Mouse (Mus musculus) myocyte (in vitro differentiated cells): ENCODE data around the gene Cnot6l. TPM values are rescaled to one million over a fixed set of nuclear protein-coding genes. Genes with fewer than 3 reads are reported as not detected.

Source experiments
- H3K27me3 ChIP-seq: one replicate; pipeline ENCODE4 v1.6.1; 2011; ENCODE audit not compliant: control insufficient read depth, insufficient read depth, insufficient read length
- H3K36me3 ChIP-seq: one replicate; pipeline ENCODE4 v1.6.1; 2011; ENCODE audit not compliant: control insufficient read depth, insufficient read depth
- H3K4me2 ChIP-seq: one replicate; pipeline ENCODE4 v1.6.1; 2011; ENCODE audit warnings: low read depth, control low read depth
- H3K4me3 ChIP-seq: one replicate; pipeline ENCODE4 v1.5.1; 2011; ENCODE audit warnings: mild to moderate bottlenecking, control low read depth, moderate library complexity
- H3K79me2 ChIP-seq: one replicate; pipeline ENCODE4 v1.6.1; 2011; ENCODE audit not compliant: control insufficient read depth, insufficient read depth
- H3ac ChIP-seq: one replicate; pipeline ENCODE4 v1.6.1; 2011; ENCODE audit not compliant: control insufficient read depth, insufficient read length
- CEBPB ChIP-seq: IDR thresholded peaks from 2 replicates; pipeline ENCODE4 v1.6.1; 2011; ENCODE audit warnings: mild to moderate bottlenecking, moderate library complexity; ENCODE audit not compliant: poor library complexity, insufficient read depth, severe bottlenecking
- E2F4 ChIP-seq: IDR thresholded peaks from one replicate; pipeline ENCODE4 v1.6.1; 2011; ENCODE audit warnings: mild to moderate bottlenecking, control low read depth, moderate library complexity; ENCODE audit not compliant: insufficient read depth
- MAX ChIP-seq: IDR thresholded peaks from one replicate; pipeline ENCODE4 v1.6.1; 2011; ENCODE audit warnings: low read depth, mild to moderate bottlenecking, control low read depth
- MYOD1 ChIP-seq, 3 experiments: IDR thresholded peaks; one replicate each; pipeline ENCODE4 v1.6.1; 2011; ENCODE audit warnings: control low read depth in 2 of 3, low read depth in 2 of 3, mild to moderate bottlenecking in 2 of 3, moderate library complexity in 1 of 3; ENCODE audit not compliant: insufficient read length in 2 of 3, control insufficient read depth in 1 of 3
- MYOG ChIP-seq, 3 experiments: IDR thresholded peaks; one replicate each; pipeline ENCODE4 v1.6.1; 2011; ENCODE audit warnings: control low read depth in 2 of 3, low read depth in 2 of 3, mild to moderate bottlenecking in 2 of 3; ENCODE audit not compliant: insufficient read length in 2 of 3, control insufficient read depth in 1 of 3, insufficient read depth in 1 of 3
- POLR2A ChIP-seq: IDR thresholded peaks from one replicate; pipeline ENCODE4 v1.6.1; 2011; ENCODE audit warnings: low read depth, mild to moderate bottlenecking, control low read depth, moderate library complexity; ENCODE audit not compliant: insufficient read length
- POLR2AphosphoS2 ChIP-seq: IDR thresholded peaks from one replicate; pipeline ENCODE4 v1.6.1; 2011; ENCODE audit warnings: low read depth, control low read depth; ENCODE audit not compliant: insufficient read length
- REST ChIP-seq: IDR thresholded peaks from one replicate; pipeline ENCODE4 v1.6.1; 2011; ENCODE audit warnings: mild to moderate bottlenecking, control low read depth, moderate library complexity; ENCODE audit not compliant: insufficient read depth, insufficient read length
- SRF ChIP-seq: IDR thresholded peaks from one replicate; pipeline ENCODE4 v1.6.1; 2011; ENCODE audit warnings: low read depth; ENCODE audit not compliant: control insufficient read depth, insufficient read length
- TCF12 ChIP-seq: IDR thresholded peaks from one replicate; pipeline ENCODE4 v1.6.1; 2011; ENCODE audit warnings: mild to moderate bottlenecking, control low read depth; ENCODE audit not compliant: poor library complexity, insufficient read depth, severe bottlenecking
- TCF3 ChIP-seq: IDR thresholded peaks from one replicate; pipeline ENCODE4 v1.6.1; 2011; ENCODE audit warnings: low read depth, control low read depth; ENCODE audit not compliant: insufficient read length
- USF1 ChIP-seq: IDR thresholded peaks from one replicate; pipeline ENCODE4 v1.6.1; 2011; ENCODE audit warnings: low read depth, mild to moderate bottlenecking, control low read depth, moderate library complexity
- polyA plus RNA-seq: library from polyadenylated mRNA; unstranded; fragments of >200 nt; fragmentation: generic; extraction: Trizol; gene quantifications from one replicate; pipeline ENCODE4 v1.2.1, GENCODE M21; 2012; ENCODE audit warnings: missing spikeins

Cnot6l gene
- polyA plus RNA-seq, 1 experiment = 26.5 TPM

DNA sequence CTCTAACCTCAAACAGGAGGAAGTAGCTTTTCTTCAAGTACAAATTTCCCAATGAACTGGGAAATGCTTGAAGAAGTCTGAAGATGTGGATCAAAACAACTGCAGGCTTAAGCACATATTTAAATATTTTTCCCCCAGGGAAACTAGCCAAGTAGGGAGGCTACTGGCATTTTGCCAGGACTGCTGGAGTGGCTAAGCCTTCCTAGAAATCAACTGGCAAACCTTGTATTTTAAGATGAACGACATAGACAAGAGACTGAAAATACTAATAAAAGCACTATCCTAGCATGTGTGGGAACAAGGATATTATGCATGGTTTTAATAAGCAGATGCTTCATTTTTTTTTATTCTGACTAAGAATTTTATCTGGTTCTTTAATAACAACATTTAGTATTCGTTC is 42.9 kb upstream of the Cnot6l start:
- H3K36me3 ChIP-seq = no peaks in the 10 kb centered on the region
- no peak overlapping the region for H3K4me3 ChIP-seq
- no peaks in the 10 kb centered on the region for H3K27me3 ChIP-seq
- H3K79me2 ChIP-seq = peaks cover 18% of the 10 kb centered on the region
- TF ChIP-seq E2F4 (no peak), MYOG (IDR thresholded peaks at IDR 0.05; ENCODE audit: control insufficient read depth in 1 of 3, insufficient read depth in 1 of 3, insufficient read length in 2 of 3, low read depth in 2 of 3) (no peak), CEBPB (no peak), POLR2AphosphoS2 (no peak), USF1 (no peak), TCF12 (no peak), MYOD1 (IDR thresholded peaks at IDR 0.05; ENCODE audit: control insufficient read depth in 1 of 3, insufficient read length in 2 of 3, low read depth in 2 of 3) (no peak)
- no peak overlapping the region for H3ac ChIP-seq
- H3K4me2 ChIP-seq = peak overlapping the region; percentile 41

DNA sequence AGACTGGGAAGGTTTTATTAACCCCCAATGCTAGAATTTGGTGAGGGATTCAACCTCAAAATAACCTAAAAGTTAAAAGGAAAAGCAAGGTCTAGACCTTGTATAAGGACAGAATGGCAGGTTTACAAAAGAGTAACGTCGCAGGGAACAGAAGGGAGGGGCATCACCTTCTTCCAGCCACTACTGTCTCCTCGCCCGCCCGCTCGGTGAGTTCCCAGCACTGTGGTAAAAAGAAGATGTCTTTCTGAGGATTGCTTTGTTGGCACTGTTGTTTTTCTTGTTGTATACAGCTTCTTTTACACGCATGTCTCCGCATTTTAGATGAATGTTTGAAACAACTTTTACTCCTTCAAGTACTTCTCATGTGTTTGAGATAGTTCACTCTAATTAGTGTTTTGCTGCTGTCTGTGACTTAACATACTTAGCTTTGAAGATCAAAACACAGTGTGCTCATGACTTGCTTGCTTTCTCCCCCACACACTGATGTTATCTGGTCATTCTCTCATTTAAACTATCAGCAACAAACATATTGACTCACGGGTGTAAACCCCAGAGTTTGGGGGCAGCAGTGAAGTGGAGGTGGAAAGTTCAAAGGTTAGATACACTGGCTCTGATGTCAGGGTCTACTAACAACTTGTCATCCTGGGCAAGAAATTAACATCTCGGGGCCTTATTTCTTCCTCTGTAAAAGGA is 37.6 kb upstream of the Cnot6l start:
- TF ChIP-seq MYOD1 (IDR thresholded peaks at IDR 0.05; ENCODE audit: control insufficient read depth in 1 of 3, insufficient read length in 2 of 3, low read depth in 2 of 3) = no peak
- no peak for TF ChIP-seq E2F4
- no peak for TF ChIP-seq TCF12
- TF ChIP-seq CEBPB = no peak
- no peak for TF ChIP-seq SRF
- TF ChIP-seq POLR2A = no peak
- no peak for TF ChIP-seq POLR2AphosphoS2
- TF ChIP-seq USF1 = no peak
- TF ChIP-seq MAX = no peak
- no peak for TF ChIP-seq REST
- no peak for TF ChIP-seq TCF3
- TF ChIP-seq MYOG (IDR thresholded peaks at IDR 0.05; ENCODE audit: control insufficient read depth in 1 of 3, insufficient read depth in 1 of 3, insufficient read length in 2 of 3, low read depth in 2 of 3) = no peak
- no peaks in the 10 kb centered on the region for H3K79me2 ChIP-seq
- H3ac ChIP-seq = no peak overlapping the region
- no peak overlapping the region for H3K4me3 ChIP-seq
- H3K4me2 ChIP-seq = no peak overlapping the region
- H3K36me3 ChIP-seq = no peaks in the 10 kb centered on the region
- H3K27me3 ChIP-seq = no peaks in the 10 kb centered on the region

- Histone ChIP-seq H3K36me3 (no peaks in the 10 kb centered on the region), H3K4me2 (no peak overlapping the region)
- TF ChIP-seq USF1 = no peak
- TF ChIP-seq POLR2AphosphoS2 = no peak
- TF ChIP-seq REST = no peak
- TF ChIP-seq TCF12 = no peak
- TF ChIP-seq CEBPB = no peak
- TF ChIP-seq TCF3 = no peak
- TF ChIP-seq MAX = no peak
- no peak for TF ChIP-seq POLR2A
Observed at GRCm38 (mm10) chr5:96200269-96200668, 36.3 kb upstream of the Cnot6l start.

DNA sequence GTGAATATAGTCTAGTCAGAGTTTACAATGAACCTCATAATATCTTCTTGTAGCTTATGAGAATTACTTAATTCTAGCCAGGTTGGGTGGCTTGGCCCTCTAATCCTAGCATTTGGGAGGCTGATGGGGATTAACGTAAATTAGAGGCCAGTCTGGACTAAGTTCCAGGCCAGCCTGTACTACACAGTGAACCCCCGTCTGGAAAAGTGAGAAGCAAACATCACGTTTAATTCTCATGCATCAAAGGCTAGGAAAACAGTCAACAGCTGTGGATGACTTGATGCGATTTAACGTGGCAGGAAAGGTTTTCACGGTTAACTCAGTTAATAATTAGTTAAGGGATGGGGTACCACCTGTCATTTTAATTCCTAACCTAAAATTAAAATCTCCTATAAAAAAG is 34.3 kb upstream of the Cnot6l start:
- H3K36me3 ChIP-seq = no peaks in the 10 kb centered on the region
- no peak overlapping the region for H3K4me3 ChIP-seq
- no peaks in the 10 kb centered on the region for H3K27me3 ChIP-seq
- TF ChIP-seq E2F4 (no peak), CEBPB (no peak), POLR2A (no peak), MYOD1 (IDR thresholded peaks at IDR 0.05; ENCODE audit: control insufficient read depth in 1 of 3, insufficient read length in 2 of 3, low read depth in 2 of 3) (no peak), TCF12 (no peak), SRF (no peak), MAX (no peak), USF1 (no peak), REST (no peak), TCF3 (no peak), MYOG (IDR thresholded peaks at IDR 0.05; ENCODE audit: control insufficient read depth in 1 of 3, insufficient read depth in 1 of 3, insufficient read length in 2 of 3, low read depth in 2 of 3) (no peak), POLR2AphosphoS2 (no peak)
- H3K79me2 ChIP-seq = no peaks in the 10 kb centered on the region
- H3ac ChIP-seq = no peak overlapping the region
- H3K4me2 ChIP-seq = no peak overlapping the region

More at GRCm38 (mm10) chr5:96200269-96200668, 36.3 kb upstream of the Cnot6l start:
- Histone ChIP-seq H3K4me3 (no peak overlapping the region), H3ac (no peak overlapping the region), H3K27me3 (no peaks in the 10 kb centered on the region), H3K79me2 (no peaks in the 10 kb centered on the region)

DNA sequence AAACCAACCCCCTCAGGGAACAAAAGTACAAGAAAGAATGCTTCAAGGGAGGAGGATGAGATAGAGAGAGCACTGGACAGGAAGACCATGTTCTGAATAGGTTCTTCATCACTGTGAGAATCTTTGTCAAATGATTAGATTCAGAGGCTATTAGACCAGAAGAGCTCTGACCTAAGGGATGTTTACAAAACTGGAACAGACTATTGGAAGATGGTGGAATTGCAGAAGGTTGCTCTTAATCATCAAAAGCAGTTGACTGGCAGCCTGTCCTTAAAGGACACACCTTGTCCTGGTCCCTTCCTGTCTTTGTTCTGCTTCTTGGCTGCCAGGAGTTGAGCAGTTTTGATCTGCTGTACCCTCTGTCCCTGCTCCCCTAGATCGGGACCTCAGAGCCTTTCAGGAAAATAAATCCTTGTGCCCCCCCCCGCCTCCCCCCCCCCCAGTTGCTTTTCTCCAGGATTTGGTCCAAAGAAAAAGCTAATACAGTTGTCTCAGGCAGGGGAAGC is 32.6 kb upstream of the Cnot6l start:
- no peak overlapping the region for H3ac ChIP-seq
- no peaks in the 10 kb centered on the region for H3K79me2 ChIP-seq

More for the DNA sequence above, 32.6 kb upstream of the Cnot6l start:
- no peaks in the 10 kb centered on the region for H3K36me3 ChIP-seq
- TF ChIP-seq POLR2AphosphoS2 = no peak
- TF ChIP-seq CEBPB = no peak
- no peak for TF ChIP-seq MYOD1 (IDR thresholded peaks at IDR 0.05; ENCODE audit: control insufficient read depth in 1 of 3, insufficient read length in 2 of 3, low read depth in 2 of 3)
- no peak for TF ChIP-seq TCF12
- TF ChIP-seq SRF = no peak
- TF ChIP-seq REST = no peak
- no peak for TF ChIP-seq MYOG (IDR thresholded peaks at IDR 0.05; ENCODE audit: control insufficient read depth in 1 of 3, insufficient read depth in 1 of 3, insufficient read length in 2 of 3, low read depth in 2 of 3)
- TF ChIP-seq USF1 = no peak
- no peak for TF ChIP-seq TCF3
- TF ChIP-seq MAX = no peak
- no peak for TF ChIP-seq E2F4
- TF ChIP-seq POLR2A = no peak
- no peak overlapping the region for H3K4me3 ChIP-seq
- H3K27me3 ChIP-seq = no peaks in the 10 kb centered on the region
- no peak overlapping the region for H3K4me2 ChIP-seq
